Mouse (Mus musculus) small intestine, adult 2 months (tissue): ENCODE data around the gene Scg3. TPM values are rescaled to one million over a fixed set of nuclear protein-coding genes. Genes with fewer than 3 reads are reported as not detected.

Source experiments
- H3K27ac ChIP-seq: fragments of 200-500 bp; 2 replicates; pipeline ENCODE4 v1.5.1; 2012; ENCODE audit warnings: low read depth, low read length, control low read depth, inconsistent platforms; ENCODE audit not compliant: insufficient read depth
- H3K27me3 ChIP-seq: fragments of 200-500 bp; 2 replicates; pipeline ENCODE4 v1.6.1; 2012; ENCODE audit warnings: mild to moderate bottlenecking, moderate library complexity, low read length, inconsistent platforms; ENCODE audit not compliant: control insufficient read depth, insufficient read depth
- H3K36me3 ChIP-seq: fragments of 200-500 bp; 2 replicates; pipeline ENCODE4 v1.6.1; 2012; ENCODE audit warnings: mild to moderate bottlenecking, low read length, control low read depth, inconsistent platforms; ENCODE audit not compliant: control insufficient read depth, insufficient read depth
- H3K4me1 ChIP-seq: fragments of 200-500 bp; 2 replicates; pipeline ENCODE4 v1.6.1; 2012; ENCODE audit warnings: low read length, inconsistent platforms, mixed read lengths; ENCODE audit not compliant: control insufficient read depth, insufficient read depth, insufficient read length
- H3K4me3 ChIP-seq: fragments of 200-500 bp; 2 replicates; pipeline ENCODE4 v1.5.1; 2012; ENCODE audit warnings: low read depth, mild to moderate bottlenecking, control low read depth, inconsistent platforms, low read length, moderate library complexity
- CTCF ChIP-seq: fragments of 200-500 bp; IDR thresholded peaks from 2 replicates; pipeline ENCODE4 v1.5.1; 2012; ENCODE audit warnings: low read depth, mild to moderate bottlenecking, control low read depth, inconsistent platforms, low read length, moderate library complexity, mixed read lengths; ENCODE audit not compliant: insufficient replicate concordance, insufficient read length; ENCODE audit errors: extremely low read depth
- POLR2A ChIP-seq: fragments of 200-500 bp; IDR thresholded peaks from 2 replicates; pipeline ENCODE4 v1.6.1; 2012; ENCODE audit warnings: low read depth, mild to moderate bottlenecking, control low read depth, inconsistent platforms, low read length, moderate library complexity
- WGBS: fragments of 180-500 bp; shearing (Covaris S2); methylation state at CpG from one replicate; pipeline ENCODE4 v1.1.7; 2018; 5-methylcytosine and 5-hydroxymethylcytosine counted together
- polyA plus RNA-seq: library from polyadenylated mRNA; depleted of rRNA; stranded (reverse); fragments of >200 nt; gene quantifications from 2 replicates; pipeline ENCODE4 v1.2.3, GENCODE M21; 2012; rRNA removed

Scg3 gene
- polyA plus RNA-seq, 1 experiment: 6.0 TPM

DNA sequence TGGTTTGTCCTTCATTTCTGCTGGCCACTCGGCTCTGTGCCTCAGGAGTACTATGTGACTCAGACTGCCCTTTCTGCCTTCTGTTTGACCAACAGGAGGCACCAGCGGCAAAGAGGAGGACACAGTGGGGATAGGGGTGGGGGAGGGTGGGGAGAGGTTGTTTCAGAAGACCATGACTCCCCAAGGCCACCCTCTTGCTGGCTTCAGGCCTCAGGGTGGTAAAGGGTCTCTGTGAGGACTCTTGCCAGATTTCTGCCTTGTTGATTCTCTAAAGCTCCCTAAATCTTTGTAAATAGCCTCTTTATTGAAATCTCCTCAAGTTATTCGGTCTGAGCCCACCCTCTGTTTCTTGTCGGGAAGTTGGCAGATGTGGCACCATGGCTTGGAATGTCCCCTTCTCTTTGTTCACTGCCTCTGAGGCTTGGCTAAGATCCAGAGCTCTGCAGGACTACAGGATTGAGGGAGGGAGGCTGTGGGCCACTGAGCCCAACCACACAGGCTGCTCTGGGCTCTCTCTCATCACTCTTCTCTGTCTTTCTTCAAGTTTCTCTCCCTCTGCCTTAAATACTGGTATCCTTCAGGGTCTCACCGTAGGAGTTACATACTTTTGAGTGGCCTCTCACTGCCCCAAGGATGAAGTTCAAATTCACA lies 84.5 kb downstream of the Scg3 start:
- Histone ChIP-seq H3K4me3 (no peak overlapping the region), H3K4me1 (no peaks in the 10 kb centered on the region), H3K27me3 (no peaks in the 10 kb centered on the region; the same call in 1 of the 2 replicates), H3K36me3 (no peaks in the 10 kb centered on the region), H3K27ac (no peak overlapping the region)
- no peak for TF ChIP-seq POLR2A
- TF ChIP-seq CTCF: no peak
- 49% methylated on average over 5 of the region's 5 CpGs for WGBS

GRCm38 (mm10) chr9:75597596-75597995 lies 86.3 kb downstream of the Scg3 start:
- 88% methylated on average over 4 of the region's 4 CpGs for WGBS
- Histone ChIP-seq H3K27me3 (no peaks in the 10 kb centered on the region; the same call in 1 of the 2 replicates), H3K4me1 (no peaks in the 10 kb centered on the region), H3K4me3 (no peak overlapping the region), H3K36me3 (no peaks in the 10 kb centered on the region), H3K27ac (no peak overlapping the region)
- no peak for TF ChIP-seq CTCF
- TF ChIP-seq POLR2A: no peak

- TF ChIP-seq POLR2A (no peak), CTCF (no peak)
- Histone ChIP-seq H3K4me1 (no peaks in the 10 kb centered on the region), H3K27me3 (no peaks in the 10 kb centered on the region; the same call in 1 of the 2 replicates), H3K4me3 (no peak overlapping the region), H3K27ac (no peak overlapping the region), H3K36me3 (no peaks in the 10 kb centered on the region)
- WGBS: 81% methylated on average over 13 of the region's 13 CpGs
These were observed 86.8 kb downstream of the Scg3 start for GRCm38 (mm10) chr9:75597036-75597435.

- 87% methylated on average over 5 of the region's 5 CpGs for WGBS
- Histone ChIP-seq H3K27me3 (no peaks in the 10 kb centered on the region), H3K4me3 (no peak overlapping the region), H3K36me3 (no peaks in the 10 kb centered on the region), H3K27ac (no peak overlapping the region), H3K4me1 (peaks cover 3% of the 10 kb centered on the region; the same call in 1 of the 2 replicates)
- no peak for TF ChIP-seq CTCF
- TF ChIP-seq POLR2A: no peak
These were observed 90.4 kb downstream of the Scg3 start for GRCm38 (mm10) chr9:75593481-75593880.

Other genes with a start within 250 kb of the Scg3 start
- gene Leo1, start 242.5 kb downstream of the Scg3 start, polyA plus RNA-seq: 1.7 and 2.8 TPM in 2 replicates
- gene Tmod3, start 124.4 kb downstream of the Scg3 start, polyA plus RNA-seq: 6.0 and 13.4 TPM in 2 replicates
- gene Tmod2, start 72.7 kb downstream of the Scg3 start, polyA plus RNA-seq: 0.15 and 0.42 TPM in 2 replicates
- 8.8 and 13.7 TPM in 2 replicates for gene Lysmd2, start 58.3 kb downstream of the Scg3 start, polyA plus RNA-seq
- gene Bmp5, start 91.3 kb upstream of the Scg3 start, polyA plus RNA-seq: 0.84 and 1.9 TPM in 2 replicates